Mouse (Mus musculus) midbrain, embryonic 15.5 days (tissue): ENCODE data around the gene Prpf31. TPM values are rescaled to one million over a fixed set of nuclear protein-coding genes. Genes with fewer than 3 reads are reported as not detected.

Experiments
- ATAC-seq: fragments of 200-750 bp; cut with Nextera tagmentation; replicated peaks from 2 replicates; pipeline ENCODE4 v1.8.0; 2017; ENCODE audit warnings: moderate TSS enrichment
- H3K27ac ChIP-seq: fragments of 300-500 bp; sonication (generic); 2 replicates; pipeline ENCODE4 v1.5.1; 2015; ENCODE audit warnings: mild to moderate bottlenecking, inconsistent platforms
- H3K27me3 ChIP-seq: fragments of 300-500 bp; sonication (generic); replicated peaks from 2 replicates; pipeline ENCODE4 v1.6.1; 2015; ENCODE audit warnings: inconsistent platforms
- H3K36me3 ChIP-seq: fragments of 300-500 bp; sonication (generic); replicated peaks from 2 replicates; pipeline ENCODE4 v1.6.1; 2015; ENCODE audit warnings: inconsistent platforms
- H3K4me1 ChIP-seq: fragments of 300-500 bp; sonication (generic); 2 replicates; pipeline ENCODE4 v1.6.1; 2015; ENCODE audit warnings: inconsistent platforms
- H3K4me2 ChIP-seq: fragments of 300-500 bp; sonication (generic); 2 replicates; pipeline ENCODE4 v1.6.1; 2015; ENCODE audit warnings: inconsistent platforms, mild to moderate bottlenecking, moderate library complexity
- H3K4me3 ChIP-seq: fragments of 300-500 bp; sonication (generic); 2 replicates; pipeline ENCODE4 v1.5.1; 2015; ENCODE audit warnings: mild to moderate bottlenecking, inconsistent platforms
- H3K9ac ChIP-seq: fragments of 300-500 bp; sonication (generic); 2 replicates; pipeline ENCODE4 v1.6.1; 2015; ENCODE audit warnings: mild to moderate bottlenecking, inconsistent platforms
- H3K9me3 ChIP-seq: fragments of 300-500 bp; sonication (generic); 2 replicates; pipeline ENCODE4 v1.6.1; 2016; ENCODE audit warnings: inconsistent platforms
- whole genome bisulfite sequencing: fragments of 180-500 bp; shearing (Covaris S2); methylation state at CpG from one replicate; pipeline ENCODE4 v1.1.7; 2015; ENCODE audit warnings: mixed read lengths; 5-methylcytosine and 5-hydroxymethylcytosine counted together
- microRNA-seq: library from miRNA; unstranded; fragments of <30 nt; microRNA quantifications from one replicate; pipeline ENCODE4, GENCODE M21; 2016
- polyA plus RNA-seq: library from polyadenylated mRNA; unstranded; fragments of >200 nt; fragmentation: Nextera tagmentation; extraction: Ambion mirVana; gene quantifications from 2 replicates; pipeline ENCODE4 v1.2.1, GENCODE M21; 2015

The Prpf31 gene
- polyA plus RNA-seq, 1 experiment from 2014 or later = 93.2 TPM

DNA sequence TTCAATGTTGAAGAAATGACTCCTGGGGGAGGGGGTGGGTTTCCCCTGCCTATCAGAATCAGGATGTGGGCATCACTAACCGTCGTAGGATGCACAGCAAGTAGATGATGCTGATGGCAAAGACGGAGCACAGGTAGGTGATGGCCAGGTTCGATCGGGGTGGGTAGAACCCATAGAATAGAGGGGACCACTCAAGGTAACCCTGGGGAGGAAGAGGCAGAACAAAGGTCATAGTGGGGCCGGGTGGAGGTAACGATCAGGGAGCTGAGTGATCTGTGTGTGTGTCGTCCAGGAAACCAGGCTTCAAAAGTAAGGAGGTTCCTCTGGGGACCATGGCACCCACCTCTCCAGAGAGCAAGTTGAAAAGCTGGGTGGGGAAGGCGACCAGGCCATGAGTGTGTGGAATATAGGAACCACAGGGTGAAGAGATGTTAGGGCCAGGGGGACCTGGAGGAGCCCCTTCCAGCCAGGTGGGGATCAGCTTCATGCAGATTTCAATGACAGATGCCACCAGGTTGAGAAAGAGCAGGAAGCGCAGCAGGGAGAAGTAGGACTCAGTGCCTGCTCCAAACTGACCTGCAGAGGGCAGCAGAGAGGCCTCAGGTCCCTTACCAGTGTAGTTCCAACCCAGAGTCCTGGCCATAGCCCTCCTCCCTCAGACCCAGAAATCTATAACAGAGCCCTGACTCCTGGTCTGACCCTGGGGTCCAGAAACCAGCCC lies 44.9 kb downstream of the Prpf31 start:
- 71% methylated on average over 10 of the region's 10 CpGs for WGBS

DNA sequence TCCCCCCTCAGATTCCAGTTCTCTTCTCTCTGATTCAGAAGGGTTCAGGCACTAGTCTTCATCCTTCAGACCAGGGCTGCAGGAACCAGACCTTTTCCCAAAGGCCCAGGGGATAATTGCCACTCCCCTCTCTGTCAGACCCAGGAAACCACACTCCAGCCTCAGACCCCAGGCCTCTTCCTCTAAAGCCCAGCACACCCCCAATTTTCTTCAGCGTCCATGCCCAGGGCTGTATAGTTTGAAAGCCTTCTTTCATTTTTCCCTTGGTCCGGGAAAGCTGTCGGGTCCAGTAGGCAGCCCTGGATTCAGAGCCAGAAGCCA lies 45.4 kb downstream of the Prpf31 start:
- peaks cover 11% of the 10 kb centered on the region; the same call in 1 of the 2 replicates for H3K36me3 ChIP-seq
- H3K4me3 ChIP-seq = no peak overlapping the region
- no peaks in the 10 kb centered on the region for H3K9me3 ChIP-seq
- H3K27me3 ChIP-seq = no peaks in the 10 kb centered on the region
- no peak overlapping the region for H3K4me2 ChIP-seq
- no peak overlapping the region for H3K27ac ChIP-seq
- ATAC-seq = peak; percentile 47
- no peaks in the 10 kb centered on the region for H3K4me1 ChIP-seq
- no peak overlapping the region for H3K9ac ChIP-seq
- 82% methylated on average over 3 of the region's 3 CpGs for WGBS

More for the DNA sequence above, 44.9 kb downstream of the Prpf31 start:
- Histone ChIP-seq H3K27me3 (no peaks in the 10 kb centered on the region), H3K4me2 (no peak overlapping the region), H3K9ac (no peak overlapping the region), H3K4me3 (no peak overlapping the region), H3K27ac (no peak overlapping the region), H3K9me3 (no peaks in the 10 kb centered on the region), H3K36me3 (peaks cover 11% of the 10 kb centered on the region; the same call in 1 of the 2 replicates), H3K4me1 (no peaks in the 10 kb centered on the region)
- ATAC-seq = peak; percentile 88

GRCm38 (mm10) chr7:3676371-3676770 lies 46.6 kb downstream of the Prpf31 start:
- H3K4me1 ChIP-seq = no peaks in the 10 kb centered on the region
- ATAC-seq = no peak
- 90% methylated on average over 12 of the region's 12 CpGs for WGBS
- no peak overlapping the region for H3K4me3 ChIP-seq
- H3K9ac ChIP-seq = no peak overlapping the region
- no peak overlapping the region for H3K27ac ChIP-seq
- H3K27me3 ChIP-seq = no peaks in the 10 kb centered on the region
- no peak overlapping the region for H3K4me2 ChIP-seq
- H3K36me3 ChIP-seq = peaks cover 11% of the 10 kb centered on the region; the same call in 1 of the 2 replicates
- no peaks in the 10 kb centered on the region for H3K9me3 ChIP-seq

DNA sequence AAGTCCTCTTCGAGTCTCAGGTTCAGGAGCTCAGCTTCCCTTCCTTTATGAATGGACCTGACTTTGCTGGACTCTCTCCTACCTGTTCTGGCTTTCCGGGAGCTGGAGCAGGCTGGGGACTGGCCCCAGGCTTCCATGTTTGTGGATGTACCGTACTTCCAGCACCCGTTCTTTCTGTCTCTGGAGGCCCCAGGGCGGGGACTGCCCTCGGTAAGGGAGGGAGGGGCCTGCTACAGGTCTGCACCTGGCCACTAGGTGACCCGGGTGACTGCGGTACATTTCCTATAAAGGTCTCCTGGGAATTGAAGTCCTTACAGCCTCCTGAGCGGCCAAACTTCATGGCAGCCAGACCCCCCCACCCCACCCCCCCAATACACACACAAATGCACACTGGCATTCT lies 47.6 kb downstream of the Prpf31 start, which contains the start of gene Tmc4:
TSS of gene Tmc4 (minus strand) at position 212 of the 400 bp plus-strand sequence.
- no peak for ATAC-seq

DNA sequence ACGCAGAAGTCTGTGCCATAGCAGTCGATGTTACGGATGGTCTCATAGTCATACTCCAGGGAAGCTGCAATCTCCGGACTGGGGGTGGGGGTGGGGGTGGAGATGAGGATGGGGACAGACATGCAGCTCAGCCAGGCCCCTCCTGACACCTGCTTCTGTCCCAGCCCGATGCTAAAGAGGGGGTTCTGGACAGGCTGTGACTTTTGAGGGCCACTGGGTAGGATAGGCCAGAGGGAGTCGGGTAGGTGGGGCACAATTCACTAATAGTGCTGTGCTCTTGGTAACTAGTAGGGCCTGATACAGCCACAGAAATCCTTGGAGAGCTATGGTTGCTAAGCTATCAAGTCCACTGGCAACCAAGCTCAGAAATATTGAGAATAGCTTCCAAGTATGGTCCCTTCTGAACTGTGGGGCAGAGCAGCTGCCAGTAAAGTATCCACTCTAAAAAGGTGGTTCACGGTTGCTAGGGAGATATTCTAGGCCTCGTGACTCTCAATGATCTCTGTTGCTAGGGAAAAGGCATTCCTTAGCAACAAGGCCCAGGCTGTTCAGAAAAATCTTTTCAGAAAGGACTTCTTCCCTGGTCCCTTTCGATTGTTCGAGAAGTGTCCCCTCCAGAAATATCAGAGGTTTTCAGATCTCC lies 54.2 kb downstream of the Prpf31 start:
- peak overlapping the region; percentile 11; the same call in 1 of the 2 replicates for H3K9ac ChIP-seq
- H3K9me3 ChIP-seq = no peaks in the 10 kb centered on the region
- WGBS = 43% methylated on average over 10 of the region's 10 CpGs

More for the DNA sequence above, 47.6 kb downstream of the Prpf31 start, which contains the start of gene Tmc4:
- H3K9me3 ChIP-seq = no peaks in the 10 kb centered on the region
- H3K27me3 ChIP-seq = no peaks in the 10 kb centered on the region
- H3K27ac ChIP-seq = no peak within 1 kb of the TSS
- no peak within 1 kb of the TSS for H3K4me3 ChIP-seq
- H3K9ac ChIP-seq = no peak within 1 kb of the TSS
- WGBS = 54% methylated on average over 9 of the region's 9 CpGs
- H3K36me3 ChIP-seq = peaks cover 11% of the 10 kb centered on the region; the same call in 1 of the 2 replicates
- no peak within 1 kb of the TSS for H3K4me2 ChIP-seq
- no peaks in the 10 kb centered on the region for H3K4me1 ChIP-seq

DNA sequence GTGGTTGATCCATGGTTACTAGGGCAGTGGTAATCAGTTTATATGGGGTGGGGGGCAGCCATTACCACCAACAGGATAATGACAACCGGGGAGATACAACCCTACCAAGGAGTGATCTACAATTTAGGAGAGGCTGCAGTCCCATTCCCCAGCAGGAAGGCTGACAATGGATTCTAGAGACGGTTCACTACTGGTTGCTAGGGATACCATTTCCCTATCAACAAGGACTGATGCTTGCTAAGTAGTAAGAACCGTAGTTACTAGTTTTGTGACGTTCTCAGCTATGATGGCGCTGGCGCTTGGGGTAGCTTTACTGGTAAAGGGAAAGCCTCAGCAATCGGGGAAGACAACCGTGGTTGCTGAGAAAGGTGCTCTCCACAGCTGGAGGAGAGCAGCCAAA lies 54.9 kb downstream of the Prpf31 start:
- H3K4me1 ChIP-seq = peaks cover 24% of the 10 kb centered on the region
- H3K9me3 ChIP-seq = no peaks in the 10 kb centered on the region
- 66% methylated on average over 8 of the region's 8 CpGs for WGBS
- peak overlapping the region; percentile 79 for H3K27ac ChIP-seq
- H3K36me3 ChIP-seq = peaks cover 6% of the 10 kb centered on the region; the same call in 1 of the 2 replicates
- H3K9ac ChIP-seq = 0 out of 2 replicates have a peak overlapping the region, but pooled peaks have one; percentile 11
- H3K4me2 ChIP-seq = no peak overlapping the region
- ATAC-seq = peak; percentile 51; the same call in 1 of the 2 replicates
- H3K4me3 ChIP-seq = no peak overlapping the region
- no peaks in the 10 kb centered on the region for H3K27me3 ChIP-seq

More for the DNA sequence above, 54.2 kb downstream of the Prpf31 start:
- Histone ChIP-seq H3K4me3 (no peak overlapping the region), H3K4me1 (peaks cover 24% of the 10 kb centered on the region), H3K27me3 (no peaks in the 10 kb centered on the region), H3K4me2 (peak overlapping the region; percentile 11; the same call in 1 of the 2 replicates), H3K27ac (peak overlapping the region; percentile 79), H3K36me3 (peaks cover 6% of the 10 kb centered on the region; the same call in 1 of the 2 replicates)
- peak; percentile 87 for ATAC-seq

DNA sequence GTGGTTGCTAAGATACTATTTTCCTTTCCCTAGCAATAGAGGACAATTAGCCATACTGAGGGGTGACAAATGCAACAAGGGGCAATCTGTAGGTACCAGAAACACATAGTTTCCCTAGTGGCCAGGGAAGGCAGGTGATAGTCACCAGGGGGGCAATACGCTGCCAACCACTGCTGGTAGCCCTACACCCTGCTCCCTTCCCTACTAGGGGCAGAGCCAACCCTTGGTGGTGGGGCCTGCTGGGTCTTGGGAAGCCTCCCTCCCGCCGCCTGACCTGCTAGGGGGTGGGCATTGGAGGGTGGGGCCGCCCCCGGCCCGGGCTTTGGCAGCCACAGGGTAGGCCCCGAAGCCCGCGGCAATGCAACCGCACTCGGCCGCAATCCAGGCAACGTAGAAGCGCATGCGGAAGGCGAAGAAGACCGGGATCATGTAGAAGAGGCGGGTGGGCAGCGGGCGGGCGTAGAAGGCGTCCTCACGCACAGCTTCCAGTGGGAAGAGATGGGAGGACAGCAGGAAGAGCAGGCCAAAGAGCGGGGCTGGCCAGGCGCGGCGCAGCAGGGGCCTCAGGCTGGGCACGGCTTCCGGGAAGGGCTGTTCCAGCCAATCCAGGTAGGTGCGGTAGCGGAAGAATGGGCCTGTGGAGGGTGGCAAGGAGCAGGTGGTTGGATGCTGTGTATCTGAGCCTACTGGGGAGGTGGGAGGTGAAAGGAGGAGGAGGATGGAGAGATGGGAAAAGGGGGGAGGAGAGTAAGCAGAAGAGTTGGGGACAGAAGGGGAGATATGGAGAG lies 55.8 kb downstream of the Prpf31 start:
- Histone ChIP-seq H3K4me1 (peaks cover 24% of the 10 kb centered on the region), H3K9me3 (no peaks in the 10 kb centered on the region), H3K9ac (no peak overlapping the region), H3K4me3 (no peak overlapping the region), H3K36me3 (peaks cover 6% of the 10 kb centered on the region; the same call in 1 of the 2 replicates), H3K4me2 (no peak overlapping the region), H3K27ac (peak overlapping the region; percentile 79), H3K27me3 (no peaks in the 10 kb centered on the region)
- ATAC-seq = 0 out of 2 replicates have a peak, but pooled peaks have one; percentile 34
- 78% methylated on average over 31 of the region's 31 CpGs for WGBS

- no peak for ATAC-seq
- H3K4me2 ChIP-seq = peak overlapping the region; percentile 85
- peaks cover 5% of the 10 kb centered on the region; the same call in 1 of the 2 replicates for H3K36me3 ChIP-seq
- H3K4me3 ChIP-seq = peak overlapping the region; percentile 91
- peak overlapping the region; percentile 96 for H3K9ac ChIP-seq
- no peaks in the 10 kb centered on the region for H3K27me3 ChIP-seq
- no peaks in the 10 kb centered on the region for H3K9me3 ChIP-seq
- H3K27ac ChIP-seq = peak overlapping the region; percentile 96
- H3K4me1 ChIP-seq = peaks cover 27% of the 10 kb centered on the region
- WGBS = 33% methylated on average over 3 of the region's 3 CpGs
Measured at GRCm38 (mm10) chr7:3691919-3692318, 62.1 kb downstream of the Prpf31 start.

Small RNA genes lying within 50 kb of the gene (microRNA-seq; reads per million reads assigned to microRNA genes)
- gene Gm25100 (not detected), gene Mir3572 (1.5 reads per million)

Other genes starting within 250 kb of the Prpf31 start
- 18.3 and 19.0 TPM in 2 replicates for gene Cacng8, start 239.3 kb upstream of the Prpf31 start, polyA plus RNA-seq
- gene Cacng6, start 205.8 kb upstream of the Prpf31 start, polyA plus RNA-seq = not detected in 2 replicates
- gene Tarm1, start 127.4 kb upstream of the Prpf31 start, polyA plus RNA-seq = not detected in 2 replicates
- 0.33 and 0.59 TPM in 2 replicates for gene Oscar, start 13.8 kb upstream of the Prpf31 start, polyA plus RNA-seq
- 458 and 526 TPM in 2 replicates for gene Ndufa3, start 12.6 kb upstream of the Prpf31 start, polyA plus RNA-seq
- 38.2 and 40.7 TPM in 2 replicates for gene Tfpt, start 56 bp upstream of the Prpf31 start, polyA plus RNA-seq
- 47.6 and 48.4 TPM in 2 replicates for gene Cnot3, start 15.3 kb downstream of the Prpf31 start, polyA plus RNA-seq
- gene Leng1, start 35.9 kb downstream of the Prpf31 start, polyA plus RNA-seq = 13.7 and 15.6 TPM in 2 replicates
- gene Tmc4, start 47.6 kb downstream of the Prpf31 start, polyA plus RNA-seq = 6.2 and 6.7 TPM in 2 replicates
- gene Tsen34, start 62.9 kb downstream of the Prpf31 start, polyA plus RNA-seq = 301 and 329 TPM in 2 replicates
- 103 and 110 TPM in 2 replicates for gene Mboat7, start 63.5 kb downstream of the Prpf31 start, polyA plus RNA-seq
- 701 and 709 TPM in 2 replicates for gene Rps9, start 74.0 kb downstream of the Prpf31 start, polyA plus RNA-seq
- 0.33 and 0.43 TPM in 2 replicates for gene Pirb, start 90.4 kb downstream of the Prpf31 start, polyA plus RNA-seq
- gene Gm15448, start 195.7 kb downstream of the Prpf31 start, polyA plus RNA-seq = not detected in 2 replicates
- gene Pira2, start 215.1 kb downstream of the Prpf31 start, polyA plus RNA-seq = 0.12 TPM in 1 of 2 replicates, not detected in the other